Mouse (Mus musculus): Measurements from ENCODE around the gene Smyd2. TPM values are rescaled to one million over a fixed set of nuclear protein-coding genes. Genes with fewer than 3 reads are reported as not detected.

The Smyd2 gene
- total RNA-seq, 2 experiments from 2014 or later: 77.5 to 83.2 TPM

DNA sequence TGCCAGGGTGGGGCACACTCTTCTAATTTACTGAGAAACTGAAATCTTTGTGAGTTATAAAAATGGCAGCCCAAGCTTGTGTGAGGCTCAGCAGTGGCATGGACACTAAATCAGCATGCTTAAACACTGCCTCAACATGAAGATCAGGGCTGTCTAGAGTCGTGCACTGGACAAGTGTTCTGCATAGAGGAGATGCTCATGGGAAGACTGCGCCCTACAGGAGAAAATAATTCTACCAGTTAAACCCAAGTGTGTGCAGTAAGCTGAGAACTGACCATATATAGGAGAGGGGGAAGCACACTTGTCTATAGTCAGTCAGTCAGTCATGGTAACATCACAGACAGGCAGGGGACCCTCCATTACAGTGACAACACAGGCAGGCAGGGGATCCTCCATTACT is 43.0 kb downstream of the Smyd2 start:
- DNase-seq (ENCODE audit: extremely low spot score in 1 of 2, low spot score in 1 of 2): no peak

DNA sequence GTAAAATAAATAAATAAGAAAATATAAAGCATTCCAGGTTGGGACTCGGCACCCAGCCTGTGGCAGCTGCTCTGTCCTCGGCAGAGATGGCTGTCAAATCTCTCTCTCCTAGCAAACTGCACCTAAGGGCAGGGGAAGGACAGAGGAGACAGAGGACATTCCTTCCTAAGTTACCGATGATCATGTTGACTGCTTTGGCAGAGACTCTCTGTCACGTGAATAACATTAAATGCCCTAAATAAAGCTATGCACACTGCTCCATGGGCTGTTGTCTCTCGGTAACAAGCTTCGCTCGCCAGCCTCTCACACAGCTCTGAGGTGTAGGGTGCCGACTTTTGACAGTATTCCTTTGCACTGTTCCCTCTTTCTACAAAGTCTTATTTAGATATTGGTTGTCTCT is 46.0 kb downstream of the Smyd2 start:
- DNase-seq (ENCODE audit: extremely low spot score in 1 of 2, low spot score in 1 of 2): no peak

DNA sequence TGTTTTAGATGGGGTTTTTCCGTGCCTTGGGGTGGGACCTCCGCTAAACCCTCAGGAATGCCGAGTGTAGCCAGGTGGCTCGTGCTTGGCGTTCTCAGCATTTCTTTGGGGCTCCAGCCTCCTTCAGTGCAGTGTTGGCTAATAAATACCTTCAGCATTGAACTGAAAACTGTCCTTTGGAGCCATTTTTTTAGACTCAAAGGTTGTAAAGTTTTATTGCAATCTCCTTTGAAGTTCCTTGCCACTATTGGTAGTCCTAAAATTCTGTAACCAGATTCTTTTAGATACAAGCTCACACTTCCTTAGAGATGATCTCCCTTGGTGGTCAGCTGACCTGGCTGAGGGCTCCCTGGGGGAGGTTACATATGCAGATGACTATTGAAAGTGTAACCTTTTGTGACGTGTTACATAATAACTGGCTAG is 46.7 kb downstream of the Smyd2 start:
- DNase-seq (ENCODE audit: extremely low spot score in 1 of 2, low spot score in 1 of 2): no peak

DNA sequence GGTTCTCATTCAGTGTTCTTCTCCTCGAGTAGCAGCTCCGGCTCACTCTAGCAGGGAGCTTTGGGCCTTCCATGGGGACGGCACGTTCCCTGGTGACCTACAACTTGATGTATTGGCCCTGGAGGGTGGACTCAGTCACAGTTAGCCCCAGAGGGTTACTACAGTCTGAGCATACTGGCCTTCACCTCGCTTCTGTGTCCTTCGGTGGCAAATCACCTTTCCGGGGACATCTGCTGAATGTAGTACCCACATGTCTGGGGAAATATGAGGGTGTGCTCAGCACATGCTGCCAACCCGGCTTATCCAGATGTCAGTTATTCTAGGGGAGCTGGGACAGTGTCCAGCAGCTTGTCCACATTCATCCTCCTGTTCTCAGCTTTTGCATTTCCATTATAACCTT is 48.6 kb downstream of the Smyd2 start:
- no peak for DNase-seq (ENCODE audit: extremely low spot score in 1 of 2, low spot score in 1 of 2)

DNA sequence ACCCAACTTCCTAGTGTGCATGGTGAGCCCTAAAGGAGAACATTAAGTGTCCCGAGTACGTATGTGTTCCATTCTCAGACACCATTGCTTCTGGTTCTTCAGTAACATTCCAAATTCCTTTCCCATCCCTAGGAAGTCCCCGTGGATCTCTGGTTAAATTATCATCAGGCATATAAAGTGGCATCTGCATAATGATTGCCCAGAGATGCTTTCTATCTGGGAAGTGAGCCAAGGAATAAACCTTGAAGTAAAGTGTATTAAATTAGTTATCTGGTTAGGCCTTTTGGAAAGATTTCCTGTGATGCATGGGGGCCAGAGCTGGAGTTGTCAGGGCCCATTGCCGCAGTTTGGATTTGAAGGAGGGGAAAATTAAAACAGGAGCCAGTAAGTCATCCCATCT is 50.1 kb downstream of the Smyd2 start:
- DNase-seq (ENCODE audit: extremely low spot score in 1 of 2, low spot score in 1 of 2): no peak

DNA sequence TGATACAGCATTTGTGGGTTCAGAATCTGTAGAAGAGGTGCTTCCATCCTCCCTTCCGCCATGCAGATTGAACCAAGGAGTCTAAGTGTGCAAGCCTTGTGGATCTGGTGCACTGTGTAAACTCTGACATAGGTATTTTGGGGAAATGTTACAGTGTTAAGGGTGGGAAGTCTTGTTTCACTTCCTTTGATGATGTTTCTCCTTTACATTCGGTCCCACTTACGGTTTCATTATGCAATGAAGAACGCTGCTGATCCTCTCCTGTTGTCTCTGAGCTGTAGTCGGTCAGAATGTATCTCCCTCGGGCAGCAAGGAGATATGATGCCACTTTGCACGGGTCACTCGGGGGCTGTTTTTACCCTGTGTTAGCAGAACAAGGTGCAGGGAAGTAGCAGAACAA is 50.5 kb downstream of the Smyd2 start:
- DNase-seq (ENCODE audit: extremely low spot score in 1 of 2, low spot score in 1 of 2): no peak

DNA sequence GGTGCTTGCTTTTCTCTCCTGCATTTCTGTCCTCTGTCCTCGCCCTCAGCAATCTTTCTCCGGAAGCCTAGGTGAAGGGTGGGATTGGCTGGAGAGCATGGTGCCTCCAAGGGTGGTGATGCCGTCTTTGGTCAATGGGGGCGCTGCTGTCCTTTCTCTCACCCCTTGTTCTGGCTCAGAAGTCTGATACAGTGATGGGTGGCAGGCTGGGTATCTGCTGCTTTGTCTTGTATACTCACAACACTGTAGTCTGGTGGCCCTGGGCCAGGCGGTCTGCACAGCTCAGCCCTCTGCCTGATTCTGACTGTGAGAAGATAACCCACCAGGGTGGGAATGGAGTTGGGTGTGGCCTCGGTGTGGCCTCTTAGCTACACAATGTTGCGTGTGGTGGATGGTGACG is 51.6 kb downstream of the Smyd2 start:
- DNase-seq (ENCODE audit: extremely low spot score in 1 of 2, low spot score in 1 of 2): no peak

DNA sequence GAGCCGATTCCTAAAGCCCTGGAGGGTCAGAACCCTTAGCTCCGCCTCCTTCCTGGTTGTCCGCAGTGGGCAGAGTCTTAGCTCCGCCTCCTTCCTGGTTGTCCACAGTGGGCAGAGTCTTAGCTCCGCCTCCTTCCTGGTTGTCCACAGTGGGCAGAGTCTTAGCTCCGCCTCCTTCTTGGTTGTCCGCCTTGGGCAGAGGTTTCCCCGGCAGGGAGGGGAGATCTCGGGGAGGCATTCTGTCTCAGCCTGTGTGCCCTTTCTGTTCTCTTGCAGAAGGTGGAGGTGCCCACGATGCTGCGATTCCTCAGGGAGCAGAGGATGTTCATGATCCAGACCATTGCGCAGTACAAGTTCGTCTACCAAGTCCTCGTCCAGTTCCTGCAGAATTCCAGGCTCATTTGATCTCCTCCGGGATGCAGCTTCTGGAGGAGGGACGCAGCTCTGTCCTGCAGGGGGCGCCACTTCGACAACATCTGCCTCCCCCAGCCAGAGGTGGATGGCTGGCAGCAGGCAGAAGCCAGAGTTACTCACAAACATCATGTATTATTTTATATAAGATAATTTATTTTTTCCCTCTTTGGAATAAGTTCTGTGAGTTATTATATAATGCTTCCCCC is 52.4 kb downstream of the Smyd2 start:
- DNase-seq (ENCODE audit: extremely low spot score in 1 of 2, low spot score in 1 of 2): no peak

DNA sequence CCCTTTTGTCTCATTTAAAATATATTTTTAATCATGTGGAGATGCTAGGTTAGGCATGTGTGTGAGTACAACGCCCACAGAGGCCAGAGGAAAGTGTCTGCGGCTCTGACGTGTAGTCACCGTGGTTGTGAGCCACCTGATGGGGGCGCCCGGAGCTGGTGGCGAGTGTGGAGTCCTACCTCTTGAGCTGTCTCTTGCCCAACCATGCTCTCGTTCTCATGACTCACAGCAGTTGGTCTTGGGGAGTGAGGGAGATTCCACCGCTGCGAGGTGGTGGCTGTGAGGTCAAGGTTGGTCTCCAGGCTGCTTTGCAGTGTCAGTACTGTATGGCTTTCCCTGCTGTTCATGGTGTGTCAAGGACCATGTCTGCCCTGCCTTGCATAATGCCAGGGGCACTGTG is 54.1 kb downstream of the Smyd2 start:
- DNase-seq (ENCODE audit: extremely low spot score in 1 of 2, low spot score in 1 of 2): no peak

DNA sequence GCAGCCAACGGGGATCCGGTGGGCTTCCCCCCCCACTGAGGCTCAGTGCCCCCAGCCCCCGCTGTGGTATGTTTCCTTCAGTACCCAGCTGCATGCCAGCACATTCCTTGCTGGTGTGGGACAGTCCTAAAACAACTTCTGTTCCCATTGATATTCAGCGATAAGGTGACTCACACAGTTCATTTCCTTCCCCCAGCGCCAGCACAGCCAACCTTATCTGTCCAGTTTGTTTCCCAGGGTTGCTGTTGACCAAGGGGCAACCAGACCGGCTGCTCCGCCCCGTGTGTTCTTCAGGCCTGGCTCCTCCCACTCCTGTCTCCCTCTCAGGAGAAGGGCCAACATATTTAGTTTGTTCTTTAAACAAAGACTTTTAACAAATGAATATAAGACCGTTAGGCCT is 54.7 kb downstream of the Smyd2 start:
- DNase-seq (ENCODE audit: extremely low spot score in 1 of 2, low spot score in 1 of 2): no peak

DNA sequence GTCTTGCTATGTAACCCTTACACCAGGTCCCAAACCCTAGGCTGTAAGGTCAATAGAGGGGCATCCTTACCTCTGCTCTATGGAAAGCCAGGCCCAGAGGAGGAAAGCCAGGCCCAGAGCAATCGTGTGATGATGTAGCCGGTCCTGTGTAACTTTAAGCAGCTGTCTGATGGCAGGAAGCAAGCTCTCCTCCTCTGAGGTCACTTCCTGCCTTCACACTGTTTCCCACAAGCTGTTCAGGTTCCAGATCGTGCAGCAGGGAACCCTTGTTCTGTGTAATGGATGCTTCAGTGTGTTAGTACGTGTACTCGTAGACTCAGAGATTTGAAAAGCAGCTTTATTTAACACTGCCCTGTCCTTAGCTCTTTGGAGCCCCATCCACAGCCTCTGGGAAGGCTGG is 55.1 kb downstream of the Smyd2 start:
- DNase-seq (ENCODE audit: extremely low spot score in 1 of 2, low spot score in 1 of 2): no peak

DNA sequence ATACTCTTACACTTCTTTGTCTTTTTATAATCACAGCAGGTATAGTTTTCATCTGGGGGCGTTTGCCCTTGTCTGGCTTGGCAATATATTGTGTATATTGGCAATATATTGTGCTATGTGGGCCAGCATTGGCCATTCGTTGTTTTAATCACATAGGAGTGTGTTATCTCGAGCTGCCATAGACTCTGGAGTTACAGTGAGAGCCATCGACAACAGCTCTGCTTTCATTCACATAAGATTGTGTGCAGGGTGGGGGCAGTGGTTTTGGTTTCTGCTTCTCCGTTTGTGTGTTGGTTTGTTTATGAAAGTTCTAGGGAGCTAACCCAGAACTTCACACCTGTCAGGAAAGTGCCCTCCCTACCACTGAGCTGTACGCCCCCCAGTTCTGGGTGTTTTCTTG is 55.5 kb downstream of the Smyd2 start:
- no peak for DNase-seq (ENCODE audit: extremely low spot score in 1 of 2, low spot score in 1 of 2)

DNA sequence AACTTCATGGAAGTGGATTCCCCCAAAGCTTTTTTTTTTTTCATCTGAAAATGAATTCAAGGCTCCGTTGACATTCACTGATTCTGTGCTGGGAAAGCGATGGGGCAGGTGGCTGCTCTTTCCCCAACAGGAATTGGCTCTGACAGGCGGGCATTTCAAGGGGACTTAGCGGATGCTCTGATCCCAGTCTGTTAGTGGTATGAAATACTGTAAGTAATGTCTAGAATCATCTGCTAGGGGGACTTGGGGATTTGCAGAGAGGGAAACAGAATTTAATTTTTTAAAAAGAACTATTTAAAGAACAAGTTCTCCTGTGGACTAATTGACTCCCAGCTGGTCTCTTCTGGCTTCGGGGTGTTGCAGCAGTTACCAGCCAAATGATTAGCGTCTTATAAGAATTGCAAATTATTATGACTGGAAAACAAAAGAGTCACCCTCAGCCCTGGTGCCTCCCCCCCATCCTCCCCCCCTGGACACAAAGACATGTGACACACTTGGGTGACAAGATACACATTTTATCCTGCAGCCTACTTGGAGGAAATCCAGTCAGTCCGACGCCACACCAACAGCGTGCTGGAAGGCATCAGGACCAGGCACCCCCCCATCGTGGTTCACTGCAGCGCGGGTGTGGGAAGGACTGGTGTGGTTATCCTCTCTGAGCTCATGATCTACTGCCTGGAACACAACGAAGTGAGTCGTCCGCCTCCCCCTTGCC is 57.2 kb downstream of the Smyd2 start:
- no peak for DNase-seq (ENCODE audit: extremely low spot score in 1 of 2, low spot score in 1 of 2)

DNA sequence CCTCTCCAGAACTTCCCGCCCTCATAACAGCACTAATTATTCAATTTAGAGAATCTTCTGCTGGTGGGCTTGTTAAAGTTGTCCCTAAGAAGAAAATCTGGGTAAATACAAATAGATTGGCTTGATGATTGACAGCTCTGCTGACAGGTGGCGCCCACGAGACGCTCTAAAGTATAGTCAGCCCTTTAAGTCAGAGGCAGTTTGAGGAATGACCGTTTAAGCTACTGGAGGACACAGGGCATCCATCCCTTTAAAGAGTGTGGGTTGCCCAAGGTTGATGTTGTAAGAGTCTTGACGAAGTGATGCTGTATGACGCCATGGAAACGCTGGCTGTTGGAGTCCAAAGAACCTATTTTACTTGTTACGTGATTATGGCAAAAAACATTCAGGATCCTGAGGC is 57.9 kb downstream of the Smyd2 start:
- no peak for DNase-seq (ENCODE audit: extremely low spot score in 1 of 2, low spot score in 1 of 2)

DNA sequence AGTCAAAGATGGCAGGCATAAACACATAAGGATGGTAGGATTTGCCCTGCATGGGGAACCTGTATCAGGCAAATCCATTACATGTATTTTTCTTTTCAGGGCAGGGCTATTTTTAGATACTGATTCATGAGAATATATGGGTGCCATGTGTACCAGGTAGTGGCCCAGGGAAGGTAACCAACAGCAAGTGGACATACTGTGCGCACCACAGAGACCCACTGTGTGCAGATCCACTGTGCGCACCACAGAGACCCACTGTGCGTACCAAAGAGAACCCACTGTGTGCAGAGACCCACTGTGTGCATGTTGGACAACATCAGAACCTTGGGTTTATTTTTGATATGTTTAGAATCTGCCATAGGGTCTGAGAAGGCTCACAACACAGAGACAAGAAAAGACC is 58.4 kb downstream of the Smyd2 start:
- DNase-seq (ENCODE audit: extremely low spot score in 1 of 2, low spot score in 1 of 2): no peak

DNA sequence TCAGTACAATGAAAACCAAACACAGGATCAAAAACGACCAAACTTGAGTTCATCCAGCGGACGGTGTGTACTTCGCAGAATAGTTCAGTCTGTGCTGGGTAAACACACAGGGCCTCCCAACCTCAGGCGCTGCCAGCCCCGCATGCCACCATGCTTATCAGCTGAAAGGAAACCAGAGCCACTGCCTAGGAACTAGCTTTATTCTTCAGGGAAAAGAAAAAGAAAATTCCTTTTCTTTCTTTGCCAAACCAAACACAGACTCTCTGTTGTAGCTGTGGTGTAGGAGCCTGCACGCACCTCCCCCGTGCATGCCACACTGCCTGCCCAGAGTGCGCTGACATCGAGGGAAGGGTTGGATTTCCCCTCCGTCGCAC is 61.2 kb downstream of the Smyd2 start:
- no peak for DNase-seq (ENCODE audit: extremely low spot score in 1 of 2, low spot score in 1 of 2)

DNA sequence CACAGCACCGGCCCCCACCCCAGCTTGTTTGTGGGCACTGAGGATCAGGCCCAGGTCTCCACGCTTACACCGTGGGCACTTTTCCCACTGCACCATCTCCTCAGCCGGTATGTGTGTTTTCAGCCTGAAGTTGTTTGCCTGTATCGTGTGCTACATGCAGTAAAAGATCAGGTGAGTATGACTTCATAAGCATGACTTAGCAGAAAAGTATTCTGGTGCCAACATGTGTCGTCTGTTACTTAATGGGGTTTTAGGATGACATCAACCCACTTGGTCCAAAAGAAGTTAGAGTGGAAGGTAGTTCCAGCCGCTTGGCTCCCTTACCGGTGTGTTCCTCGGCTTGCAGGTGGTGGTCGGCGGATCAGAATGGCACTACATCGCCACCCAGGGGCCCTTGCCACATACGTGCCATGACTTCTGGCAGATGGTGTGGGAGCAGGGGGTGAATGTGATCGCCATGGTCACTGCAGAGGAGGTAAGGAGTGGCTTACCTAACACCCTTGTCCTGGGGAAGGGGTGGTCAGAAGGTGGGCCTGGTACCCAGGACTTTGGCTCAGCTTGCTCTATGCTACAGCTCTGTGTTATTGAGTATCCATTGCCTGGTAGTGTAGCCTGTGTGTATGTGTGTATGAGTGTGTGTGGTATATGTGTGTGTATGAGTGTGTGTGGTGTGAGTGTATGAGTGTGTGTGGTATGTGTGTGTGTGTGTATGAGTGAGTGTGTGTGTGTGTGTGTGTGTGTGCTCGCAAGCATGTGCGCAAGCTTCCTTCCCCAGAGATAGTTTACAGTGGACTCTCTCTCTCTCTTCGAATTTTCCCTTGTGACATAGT is 61.8 kb downstream of the Smyd2 start:
- no peak for DNase-seq (ENCODE audit: extremely low spot score in 1 of 2, low spot score in 1 of 2)

DNA sequence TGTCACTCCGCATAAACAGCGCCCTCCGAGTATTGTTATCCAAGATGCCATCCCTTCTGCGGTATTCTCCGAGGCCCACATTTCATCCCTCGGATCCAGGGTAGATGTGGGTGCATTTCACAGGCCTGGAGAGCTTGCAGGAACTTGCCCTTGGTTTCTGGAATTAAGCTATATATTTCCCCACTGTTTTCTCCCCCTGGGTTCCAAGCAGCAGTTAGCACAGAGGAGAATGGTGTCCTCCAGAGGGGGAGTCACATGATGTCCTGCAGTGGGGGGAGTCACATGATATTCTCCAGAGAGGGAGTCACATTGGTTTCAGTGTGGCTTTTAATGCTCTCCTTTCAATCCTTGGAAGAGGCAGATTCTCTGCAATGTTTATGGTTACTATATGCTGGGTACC is 63.8 kb downstream of the Smyd2 start:
- DNase-seq (ENCODE audit: extremely low spot score in 1 of 2, low spot score in 1 of 2): no peak

DNA sequence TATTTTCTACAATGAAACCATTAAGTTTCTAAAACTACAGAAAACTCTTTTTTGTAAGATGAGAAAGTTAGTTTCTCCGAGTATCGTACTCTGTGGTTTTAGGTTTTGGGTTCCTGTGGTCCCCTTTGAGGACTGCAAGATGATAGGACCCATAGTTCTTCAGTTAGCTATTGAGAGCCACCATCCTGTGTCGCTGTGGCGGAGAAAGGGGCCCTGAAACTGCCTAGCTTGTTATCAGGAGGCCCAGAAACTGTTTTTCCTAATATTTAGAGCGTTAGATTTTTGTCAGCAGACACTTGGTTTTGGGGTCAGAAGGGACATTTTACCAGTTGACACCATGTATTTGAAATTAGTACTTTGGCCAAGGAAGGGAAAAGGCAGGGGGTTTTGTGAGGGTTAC is 66.4 kb downstream of the Smyd2 start:
- no peak for DNase-seq (ENCODE audit: extremely low spot score in 1 of 2, low spot score in 1 of 2)

DNA sequence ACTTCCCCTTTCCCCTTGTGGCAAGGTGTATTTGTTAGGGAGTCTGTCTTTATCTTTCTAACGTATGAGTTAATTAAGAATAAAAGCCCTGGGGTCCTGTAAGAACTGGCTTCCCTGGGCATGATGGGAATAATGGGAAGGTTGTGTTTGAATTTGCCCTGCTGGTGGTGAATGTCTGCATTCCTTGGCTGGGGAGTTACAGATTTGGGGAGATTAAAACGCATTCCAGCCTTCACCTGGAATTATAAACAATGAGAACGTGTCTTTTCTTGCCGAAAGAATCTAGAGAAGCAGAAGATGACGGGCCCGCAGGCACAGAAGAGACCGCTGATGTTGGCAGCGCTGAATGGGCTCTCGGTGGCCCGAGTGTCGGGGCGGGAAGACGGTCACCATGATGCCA is 67.5 kb downstream of the Smyd2 start:
- no peak for DNase-seq (ENCODE audit: extremely low spot score in 1 of 2, low spot score in 1 of 2)

DNA sequence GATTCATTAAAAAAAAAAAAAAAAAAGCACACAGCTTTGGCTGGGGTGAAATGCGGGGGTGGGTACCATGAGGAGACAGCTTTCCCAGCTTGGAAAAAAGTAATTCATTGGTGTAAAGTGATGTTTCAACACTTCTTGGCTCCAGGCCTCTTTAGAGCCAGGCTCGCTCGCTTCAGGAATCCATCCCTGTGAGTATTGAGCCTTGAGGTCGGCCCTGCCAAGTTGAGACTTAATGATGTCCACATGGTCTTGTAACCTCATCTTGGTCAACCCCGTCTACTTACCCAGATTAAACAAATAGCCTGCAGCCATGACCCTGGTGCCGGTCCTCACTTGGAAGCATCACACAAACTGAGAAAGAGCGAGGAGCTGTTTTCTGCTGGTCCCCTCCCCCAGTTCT is 69.7 kb downstream of the Smyd2 start:
- no peak for DNase-seq (ENCODE audit: extremely low spot score in 1 of 2, low spot score in 1 of 2)

DNA sequence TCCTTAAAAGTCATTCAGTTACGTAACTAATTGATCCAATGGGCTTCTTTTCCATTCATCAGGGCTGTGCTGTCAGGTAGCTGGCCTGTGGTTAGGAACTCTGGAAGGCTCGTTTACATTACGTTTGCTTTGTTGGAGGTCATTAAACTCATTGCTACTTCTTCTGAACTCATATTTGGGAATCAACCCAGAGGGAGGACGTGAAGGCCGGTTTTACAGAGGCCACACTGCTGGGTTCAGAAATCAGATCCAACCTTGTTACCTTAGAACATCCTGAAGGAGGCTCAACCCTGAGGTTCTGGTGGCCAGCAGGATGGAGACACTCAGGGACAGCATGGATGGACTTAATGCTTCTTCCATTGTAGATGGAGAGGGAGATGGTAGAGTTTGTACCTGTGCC is 70.1 kb downstream of the Smyd2 start:
- DNase-seq (ENCODE audit: extremely low spot score in 1 of 2, low spot score in 1 of 2): no peak

Data from layer of hippocampus, postnatal 25 days (tissue).